ENCODE assay signal across 10 mouse cellular contexts in genomic region chr7:123747986-123748385, GRCm38 (mm10).
"Had no signal": no experiment of that assay in that cellular context is flagged by ENCODE, and none has a peak within 500 bp of the region (broad histone marks: within the 10 kb centered on the region; RNA-seq: fewer than 3 reads in every experiment).

No protein-coding gene starts in this region.

- H3K9ac ChIP-seq: limb, embryonic 12.5 days; liver, embryonic 13.5 days; liver, postnatal 0 days; midbrain, embryonic 13.5 days had no signal

- DNase-seq: kidney, adult 9 months; kidney, postnatal 10 days; liver; liver, embryonic 13.5 days; liver, postnatal 0 days; lung, postnatal 36 days; right cerebral cortex, postnatal 25 days; thymus, postnatal 36 days had no signal

- H3K27me3 ChIP-seq: limb, embryonic 12.5 days; liver, embryonic 13.5 days; midbrain, embryonic 13.5 days had no signal

- H3K4me1 ChIP-seq: limb, embryonic 12.5 days; liver, embryonic 13.5 days; midbrain, embryonic 13.5 days had no signal

- H3K4me3 ChIP-seq: limb, embryonic 12.5 days; liver, embryonic 13.5 days; midbrain, embryonic 13.5 days had no signal

- H3K36me3 ChIP-seq: limb, embryonic 12.5 days; liver, embryonic 13.5 days; midbrain, embryonic 13.5 days had no signal

- ATAC-seq: liver, postnatal 0 days; midbrain, embryonic 13.5 days had no signal

- H3K9me3 ChIP-seq: limb, embryonic 12.5 days; midbrain, embryonic 13.5 days had no signal

- H3K4me2 ChIP-seq: limb, embryonic 12.5 days; liver, embryonic 13.5 days; midbrain, embryonic 13.5 days had no signal

- H3K27ac ChIP-seq: limb, embryonic 12.5 days; liver, embryonic 13.5 days; midbrain, embryonic 13.5 days had no signal
